Mouse (Mus musculus) cerebellum, postnatal 14 days (tissue): ENCODE measurements around the gene Ppp2r5d.

Experiments
- DNase-seq, 2 experiments: peaks; one replicate each; pipeline ENCODE4 v3.0.0; 2021; ENCODE audit warnings: mixed read lengths in 2 of 2

Ppp2r5d gene

DNA sequence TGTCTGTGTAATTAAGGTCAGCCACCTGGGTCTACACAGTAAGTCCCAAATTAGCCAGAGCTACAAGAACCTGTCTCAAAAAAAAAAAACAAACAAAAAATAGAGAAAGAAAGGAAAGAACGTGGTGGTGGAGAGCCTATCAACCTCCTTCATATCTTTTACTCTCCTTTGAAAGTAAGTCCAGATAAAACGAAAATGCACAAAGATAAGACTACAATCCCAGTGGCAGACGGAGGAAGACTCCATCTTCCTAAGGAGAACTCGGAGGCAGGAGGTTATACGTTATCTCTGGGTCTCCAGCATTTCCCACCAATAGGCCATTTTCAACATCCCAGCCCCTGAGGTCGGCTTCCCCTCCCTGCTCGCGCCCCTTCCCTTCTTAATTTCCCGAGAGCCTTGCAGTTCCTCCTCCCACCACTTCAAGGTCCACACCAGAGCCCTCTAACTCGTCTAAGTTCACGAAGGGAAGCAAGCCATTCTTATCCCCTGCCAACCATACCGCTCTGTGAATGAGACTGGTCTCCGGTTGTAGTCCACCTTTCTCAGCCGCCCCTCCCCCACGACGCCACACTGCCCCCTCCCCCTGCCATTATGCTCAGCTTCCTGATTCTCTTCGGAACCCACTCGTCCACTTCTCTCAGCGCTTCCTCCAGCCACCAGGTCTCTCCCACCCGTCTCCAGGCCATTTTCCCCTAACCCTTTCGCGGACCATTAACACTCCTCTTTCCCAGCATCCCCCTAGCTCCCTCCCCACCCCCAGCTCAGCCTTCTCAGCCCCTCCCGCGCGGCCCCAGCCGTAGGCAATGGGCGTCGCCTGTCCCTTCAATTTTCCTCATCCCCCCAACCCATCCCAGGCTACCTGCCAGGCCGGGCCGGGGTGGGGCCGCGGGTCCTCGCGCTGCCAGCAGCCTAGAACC is 24.8 kb downstream of the Ppp2r5d start:
- DNase-seq: peak; percentile 76 to 86

DNA sequence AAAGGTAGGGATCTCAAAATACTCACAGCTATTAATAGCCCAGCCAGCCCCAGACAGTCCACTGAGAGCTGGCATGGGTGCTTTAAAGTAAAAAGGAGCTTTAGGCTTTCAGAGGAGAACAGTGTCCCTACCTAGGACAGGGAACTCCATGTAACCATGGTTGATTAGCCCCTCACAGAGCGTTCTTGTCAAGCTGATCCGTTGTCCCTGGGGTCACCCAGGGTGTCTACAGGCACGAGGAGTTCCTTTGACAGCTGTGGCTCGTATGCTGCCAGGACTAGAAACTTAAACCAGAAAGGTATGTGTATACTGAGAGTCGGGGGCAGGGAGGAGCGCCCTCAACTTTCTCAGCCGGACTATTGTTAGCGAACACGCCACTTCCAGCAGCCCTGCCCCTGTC is 26.0 kb downstream of the Ppp2r5d start:
- no peak for DNase-seq

DNA sequence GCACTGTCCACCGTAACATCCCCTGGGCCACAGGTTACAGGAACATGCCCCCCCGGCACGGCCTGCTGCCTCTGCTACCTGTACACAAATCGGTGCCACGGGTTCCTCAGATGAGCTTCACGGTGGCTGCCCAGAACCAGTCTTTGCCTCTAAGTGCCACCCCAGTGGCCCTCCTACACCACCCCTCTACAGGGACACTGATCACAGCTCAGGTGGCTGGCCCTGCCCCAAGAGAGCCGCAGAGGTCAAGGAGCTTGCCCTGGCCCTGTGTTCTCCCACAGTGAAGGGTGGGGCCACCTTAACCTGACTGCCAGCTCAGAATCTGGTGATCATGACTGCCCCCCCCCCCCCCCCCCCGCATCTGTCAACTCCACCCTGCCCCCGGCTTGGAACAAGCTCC is 26.5 kb downstream of the Ppp2r5d start, which contains the start of gene Mea1:
Mea1 (plus strand) TSS at position 378 of the 400 bp plus-strand sequence.
- peak in 1 of 2 experiments; percentile 44 for DNase-seq

DNA sequence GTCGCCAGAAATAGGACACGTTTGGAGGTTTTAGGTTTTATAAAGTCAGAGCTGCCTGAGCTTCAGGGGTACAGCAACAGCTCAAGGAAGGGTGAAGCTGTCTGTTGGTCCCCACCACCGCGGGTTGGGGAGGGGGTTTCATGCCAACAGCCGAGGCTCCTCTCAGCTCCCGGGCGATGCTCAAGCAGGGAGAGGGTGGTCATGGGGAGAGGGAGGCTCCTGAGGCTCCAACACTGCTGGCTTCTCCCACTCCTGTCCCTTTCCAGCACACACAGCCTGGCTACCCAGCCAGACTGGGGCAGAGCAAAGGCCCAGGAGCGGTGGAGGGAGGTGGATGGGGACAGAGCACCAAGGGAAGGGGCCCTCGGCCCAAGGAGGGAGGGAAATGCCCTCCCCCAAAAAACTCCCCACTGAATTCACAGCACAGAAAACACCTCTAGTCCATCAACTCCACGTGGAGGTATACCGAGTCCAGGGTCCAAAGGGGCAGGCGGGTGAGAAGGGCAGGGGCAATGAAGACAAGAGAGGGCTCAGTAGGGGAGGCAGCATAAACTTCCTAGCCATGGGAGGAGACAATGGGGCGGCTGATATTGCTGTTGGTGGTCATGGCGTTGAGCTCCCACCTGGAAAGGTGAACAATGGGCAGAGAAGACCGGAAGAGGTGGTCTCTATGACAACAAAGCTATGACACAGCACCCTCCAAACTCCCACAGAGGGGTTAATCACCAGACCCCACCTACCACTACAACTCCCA is 30.2 kb downstream of the Ppp2r5d start:
- no peak for DNase-seq

DNA sequence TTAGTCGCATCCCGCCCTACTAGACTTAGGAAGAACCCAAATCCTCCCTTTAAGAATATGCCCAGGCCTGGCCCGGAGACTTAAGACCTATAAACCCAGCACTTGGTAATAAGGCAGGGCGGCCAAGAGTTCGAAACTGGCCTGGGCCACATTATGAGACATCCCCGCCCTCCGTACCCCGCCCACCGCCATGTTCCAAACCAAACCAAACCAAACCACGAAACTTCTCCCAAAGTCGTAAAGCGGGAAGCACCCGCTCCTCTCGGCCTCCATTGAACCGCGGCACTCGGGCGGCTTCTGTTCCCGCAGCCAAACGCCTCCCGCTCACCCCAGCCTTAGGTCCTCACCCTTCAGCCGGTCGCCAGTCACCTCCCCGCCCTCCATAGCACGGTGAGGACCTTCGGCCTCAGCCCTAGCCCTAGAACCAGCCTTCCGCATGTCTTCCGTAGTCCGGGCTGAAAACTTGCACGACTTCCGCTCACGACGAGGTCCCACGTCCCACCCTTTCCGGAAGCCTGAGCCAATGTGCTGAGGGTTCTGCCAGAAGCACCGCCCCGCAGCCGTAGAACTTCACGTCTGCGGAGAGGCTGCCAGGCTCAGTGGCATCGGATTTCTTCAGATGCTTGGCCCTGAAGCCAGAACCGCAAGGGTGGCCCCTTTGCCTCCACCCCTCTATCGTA is 30.9 kb downstream of the Ppp2r5d start, which contains the start of gene Rrp36:
Rrp36 (minus strand) TSS at position 503 of the 680 bp plus-strand sequence.
- DNase-seq: peak; percentile 91

DNA sequence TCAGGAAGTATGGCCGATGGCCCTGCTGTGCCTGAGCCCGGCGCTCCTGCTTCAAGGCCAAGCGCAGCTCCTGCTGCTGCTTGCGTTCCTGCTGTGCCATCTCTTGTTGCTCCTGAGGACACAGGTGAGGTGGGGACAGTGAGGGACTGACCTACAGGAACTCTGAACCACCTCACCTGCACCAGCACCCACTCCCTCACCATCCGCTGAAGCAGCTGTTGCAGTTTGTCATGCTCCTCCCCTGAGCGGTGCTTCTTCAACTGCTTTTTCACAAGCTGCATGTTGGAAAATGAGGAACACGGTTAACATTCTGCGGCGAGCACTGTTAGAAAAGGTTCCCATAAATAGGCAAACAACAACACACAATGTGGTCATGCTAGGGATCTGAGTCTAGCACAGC is 35.0 kb downstream of the Ppp2r5d start:
- no peak for DNase-seq

DNA sequence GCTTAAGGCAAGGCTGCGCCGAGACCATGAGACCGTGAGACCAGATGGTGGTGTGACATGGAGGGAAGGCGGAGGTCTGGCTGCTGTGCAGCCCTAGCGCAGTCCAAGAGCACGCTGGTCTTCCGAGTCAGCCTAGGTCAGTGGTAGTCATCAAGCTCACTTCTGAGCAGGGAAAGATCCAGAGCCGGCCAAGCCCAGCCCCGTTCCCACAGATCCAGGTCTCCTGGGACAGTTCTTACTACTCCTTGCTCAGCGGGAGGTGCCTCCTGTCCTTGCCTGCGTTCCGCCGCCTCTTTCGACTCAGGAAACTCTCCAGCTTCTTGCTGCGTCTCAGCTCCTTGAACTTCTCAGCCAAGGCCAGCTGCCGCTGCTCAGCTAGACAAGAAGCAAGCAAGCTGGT is 37.2 kb downstream of the Ppp2r5d start:
- no peak for DNase-seq

DNA sequence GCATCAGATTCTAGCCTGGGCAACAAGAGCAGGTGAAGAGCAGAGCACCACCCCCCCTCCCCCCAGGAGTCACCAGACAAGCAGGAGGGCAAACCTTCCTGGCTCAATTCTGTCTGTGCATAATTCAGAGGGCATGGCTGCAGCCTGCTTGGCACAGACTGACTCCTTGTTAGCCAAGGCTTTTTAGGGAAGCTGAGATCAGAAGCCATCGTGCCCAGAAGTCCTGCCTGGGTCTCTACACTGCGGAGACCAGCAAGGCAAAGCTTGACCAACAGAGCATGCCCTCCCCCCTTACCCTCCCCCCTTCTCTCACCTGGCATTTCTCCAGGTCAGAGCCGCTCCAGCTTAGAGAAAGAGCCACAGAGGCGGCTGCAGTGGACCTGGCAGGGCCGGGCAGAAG is 42.2 kb downstream of the Ppp2r5d start:
- peak; percentile 83 to 85 for DNase-seq

DNA sequence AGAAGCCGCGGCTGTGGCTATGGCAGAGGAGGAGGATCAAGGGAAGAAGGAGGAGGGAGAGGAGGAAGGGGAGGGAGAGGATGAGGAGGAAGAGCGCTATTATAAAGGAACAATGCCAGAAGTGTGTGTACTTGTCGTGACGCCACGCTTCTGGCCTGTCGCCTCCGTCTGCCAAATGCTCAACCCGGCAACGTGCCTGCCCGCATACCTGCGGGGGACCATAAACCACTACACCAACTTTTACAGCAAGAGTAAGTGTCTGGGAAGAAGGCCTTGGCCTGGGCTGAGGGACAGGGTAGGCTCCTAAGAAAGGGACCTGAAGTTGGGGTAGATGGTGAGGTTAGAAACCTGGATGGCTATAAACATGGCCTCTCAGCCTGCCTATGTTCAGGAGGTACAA is 42.9 kb downstream of the Ppp2r5d start:
- DNase-seq: peak; percentile 69 to 75

DNA sequence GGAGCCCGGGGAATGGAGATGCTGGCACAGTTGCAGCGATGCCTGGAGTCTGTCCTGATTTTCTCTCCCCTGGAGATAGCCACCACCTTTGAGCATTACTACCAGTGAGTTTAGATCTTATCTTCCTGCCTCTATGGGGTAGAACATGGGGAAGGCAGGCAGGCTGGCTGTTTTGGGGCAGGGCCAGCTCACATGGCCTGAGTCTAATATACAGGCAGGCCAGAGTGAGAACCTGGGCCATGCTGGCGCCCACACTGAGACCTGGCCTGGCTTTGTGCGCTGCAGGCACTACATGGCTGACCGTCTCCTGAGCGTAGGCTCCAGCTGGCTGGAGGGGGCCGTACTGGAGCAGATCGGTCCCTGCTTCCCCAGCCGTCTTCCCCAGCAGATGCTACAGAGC is 43.6 kb downstream of the Ppp2r5d start:
- peak; percentile 81 to 85 for DNase-seq

DNA sequence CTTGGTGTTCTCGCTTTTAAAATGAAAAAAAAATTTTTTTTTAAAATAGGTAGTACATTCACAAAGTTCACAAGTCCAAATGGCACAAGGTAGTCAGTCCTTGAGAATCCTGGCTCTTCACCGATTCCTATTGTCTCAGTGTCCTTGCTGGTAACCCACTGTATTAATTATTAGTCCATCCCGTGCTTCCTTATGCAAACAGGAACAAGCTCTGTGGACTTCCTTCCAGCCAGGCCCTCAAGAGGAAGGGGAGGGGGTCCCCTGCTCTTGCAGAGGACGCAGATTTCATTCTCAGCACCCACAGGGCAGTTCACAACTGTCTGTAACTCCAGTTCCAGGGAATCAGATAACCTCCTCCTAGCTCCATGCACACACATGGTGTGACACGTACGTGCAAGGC is 48.9 kb downstream of the Ppp2r5d start:
- no peak for DNase-seq

DNA sequence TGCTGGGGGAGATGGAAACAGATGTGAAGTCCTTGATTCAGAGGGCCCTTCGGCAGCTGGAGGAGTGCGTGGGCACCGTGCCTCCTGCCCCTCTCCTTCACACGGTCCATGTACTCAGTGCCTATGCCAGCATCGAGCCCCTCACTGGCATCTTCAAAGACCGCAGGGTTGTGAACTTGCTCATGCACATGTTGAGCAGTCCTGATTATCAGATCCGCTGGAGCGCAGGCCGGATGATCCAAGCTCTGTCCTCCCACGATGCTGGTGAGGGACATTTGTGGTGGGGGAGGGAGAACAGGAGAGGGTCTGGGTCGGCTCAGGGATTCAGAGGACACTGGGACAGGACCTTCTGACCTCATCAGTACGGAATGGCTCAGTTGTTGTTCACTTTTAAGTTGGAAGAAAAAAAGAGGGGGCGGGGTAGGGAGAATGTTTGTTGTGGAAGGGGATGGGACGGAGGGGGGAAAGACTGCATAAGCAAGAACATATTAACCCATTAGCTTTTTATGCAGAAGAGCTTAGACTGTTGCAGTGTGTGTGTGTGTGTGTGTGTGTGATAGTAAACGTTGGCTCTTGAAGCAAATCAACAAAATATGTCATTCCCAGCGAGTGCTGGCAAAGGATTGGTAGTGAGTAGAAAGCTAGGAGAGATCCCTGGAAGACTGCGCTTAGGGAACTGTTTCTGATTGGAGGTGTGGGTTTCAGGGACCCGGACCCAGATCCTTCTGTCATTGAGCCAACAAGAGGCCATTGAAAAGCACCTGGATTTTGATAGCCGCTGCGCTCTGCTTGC is 53.0 kb downstream of the Ppp2r5d start:
- DNase-seq: no peak

DNA sequence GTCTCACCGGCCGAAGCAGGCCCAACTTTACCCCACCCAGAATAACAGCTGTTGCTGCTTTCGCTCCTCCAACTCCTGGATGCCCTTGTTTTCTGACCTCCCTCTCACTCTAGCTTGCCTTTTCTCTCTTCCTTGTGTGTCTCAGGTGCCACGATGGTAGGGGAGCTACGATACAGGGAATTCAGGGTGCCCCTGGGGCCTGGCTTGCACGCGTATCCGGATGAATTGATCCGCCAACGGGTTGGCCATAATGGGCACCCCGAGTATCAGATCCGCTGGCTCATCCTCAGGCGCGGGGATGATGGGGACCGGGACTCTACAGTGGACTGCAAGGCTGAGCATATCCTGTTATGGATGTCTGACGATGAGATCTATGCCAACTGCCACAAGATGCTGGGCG is 53.6 kb downstream of the Ppp2r5d start:
- DNase-seq: peak in 1 of 2 experiments; percentile 35

DNA sequence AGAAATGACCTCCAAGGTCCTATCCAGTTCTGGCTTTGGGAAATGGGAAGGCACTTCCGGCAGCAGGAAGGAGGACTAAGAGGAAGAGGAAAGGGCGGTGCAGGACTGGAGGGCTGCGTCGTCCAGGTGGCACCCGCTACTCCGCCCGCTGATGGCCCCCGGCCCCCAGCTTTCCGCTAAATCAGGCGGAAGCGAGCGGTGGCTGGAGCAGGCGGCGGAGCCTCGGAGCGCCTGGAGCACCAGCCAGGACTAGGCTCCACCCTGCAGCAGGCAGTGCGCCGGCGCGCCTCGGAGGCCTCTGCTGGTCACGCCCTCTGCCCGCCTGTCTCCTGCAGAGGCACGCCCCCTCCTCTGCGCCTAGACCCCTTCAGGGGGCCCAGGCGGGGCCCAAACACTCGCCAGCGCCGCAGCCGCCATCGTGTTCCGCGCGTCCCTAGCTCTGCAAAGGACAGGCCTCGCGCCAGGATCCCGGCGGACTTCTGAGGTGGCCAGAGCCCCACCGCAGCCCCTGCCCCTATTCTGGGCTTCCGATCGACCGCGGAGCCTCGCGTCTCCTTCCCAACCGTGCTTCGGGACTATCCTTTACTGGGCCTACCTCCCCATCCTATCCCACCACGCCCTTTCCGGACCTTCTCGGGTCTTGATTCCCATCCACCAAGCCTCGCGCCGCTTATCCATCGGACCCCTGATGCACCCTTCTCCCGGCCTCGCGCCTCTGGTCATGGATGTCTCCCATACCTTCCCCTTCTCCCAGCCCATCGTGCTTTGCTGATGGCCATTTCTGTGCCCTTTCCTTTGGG is 54.5 kb downstream of the Ppp2r5d start, which contains the start of gene Cul7:
Cul7 (plus strand) TSS at position 106 of the 800 bp plus-strand sequence.
- peak; percentile 95 to 96 for DNase-seq

DNA sequence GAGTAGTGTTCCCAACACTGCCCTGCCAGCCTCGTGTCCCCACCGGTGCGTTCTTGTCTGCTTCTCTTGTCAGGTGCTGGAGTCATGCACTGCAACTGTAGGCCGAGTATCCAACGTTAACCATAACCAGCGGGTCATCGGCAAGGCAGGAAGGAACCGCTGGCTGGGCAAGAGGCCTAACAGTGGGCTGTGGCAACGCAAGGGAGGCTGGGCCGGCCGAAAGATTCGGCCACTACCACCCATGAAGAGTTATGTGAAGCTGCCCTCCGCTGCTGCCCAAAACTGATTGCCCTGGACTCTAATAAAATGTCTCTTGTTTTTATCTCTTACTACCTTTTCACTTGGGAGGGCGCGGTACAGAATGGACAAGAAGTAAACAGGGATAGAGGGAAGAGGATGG is 55.1 kb downstream of the Ppp2r5d start:
- no peak for DNase-seq

DNA sequence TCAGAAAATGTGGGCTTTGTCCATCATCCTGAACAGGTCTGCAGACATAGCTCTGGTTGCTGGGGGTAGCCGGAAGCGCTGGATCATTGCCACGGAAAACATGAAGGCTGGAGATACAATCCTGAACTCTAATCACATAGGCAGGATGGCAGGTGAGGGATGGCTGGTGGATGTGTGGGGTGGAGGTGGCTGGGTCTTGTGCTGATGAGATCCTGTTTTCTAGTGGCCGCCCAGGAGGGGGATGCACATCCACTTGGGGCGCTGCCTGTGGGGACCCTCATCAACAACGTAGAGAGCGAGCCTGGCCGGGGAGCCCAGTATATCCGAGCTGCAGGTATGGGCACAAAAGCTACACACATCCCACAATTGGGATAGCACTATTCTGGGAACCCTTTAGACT is 56.5 kb downstream of the Ppp2r5d start:
- DNase-seq: no peak

DNA sequence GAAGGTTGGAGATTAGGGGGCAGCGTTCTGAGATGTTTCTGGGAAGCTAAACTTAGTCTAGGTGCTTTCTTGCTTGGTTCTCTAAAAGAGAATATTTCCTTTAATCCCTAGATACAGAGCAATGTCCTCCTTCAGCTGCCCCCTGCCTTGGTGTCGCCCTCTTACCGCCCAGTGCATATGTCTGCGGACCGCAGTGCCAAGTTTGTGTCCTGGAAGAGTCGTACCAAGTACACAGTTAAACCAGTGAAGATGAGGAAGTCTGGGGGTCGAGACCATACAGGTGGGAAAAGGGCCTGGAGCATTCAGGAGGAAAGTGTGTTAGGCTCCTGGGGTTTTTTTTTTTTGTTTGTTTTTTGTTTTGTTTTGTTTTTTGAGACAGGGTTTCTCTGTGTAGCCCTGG is 57.6 kb downstream of the Ppp2r5d start:
- no peak for DNase-seq

DNA sequence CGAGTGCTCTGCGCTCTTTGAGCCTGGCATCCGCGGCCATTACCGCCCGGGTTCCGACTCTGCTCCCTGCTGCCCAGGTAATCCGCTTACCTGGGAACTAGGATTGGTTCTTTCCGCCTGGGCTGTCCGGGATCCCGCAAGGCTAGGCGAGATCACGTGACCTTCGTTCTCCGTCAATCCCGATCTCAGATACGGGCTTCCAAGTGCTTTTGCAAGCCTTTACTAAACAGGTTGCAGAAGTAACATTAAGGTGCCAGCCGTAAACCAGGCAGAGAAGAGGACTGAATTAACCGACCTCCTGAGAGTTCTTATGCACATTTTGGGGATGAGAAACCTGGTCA is 58.6 kb downstream of the Ppp2r5d start:
- no peak for DNase-seq

DNA sequence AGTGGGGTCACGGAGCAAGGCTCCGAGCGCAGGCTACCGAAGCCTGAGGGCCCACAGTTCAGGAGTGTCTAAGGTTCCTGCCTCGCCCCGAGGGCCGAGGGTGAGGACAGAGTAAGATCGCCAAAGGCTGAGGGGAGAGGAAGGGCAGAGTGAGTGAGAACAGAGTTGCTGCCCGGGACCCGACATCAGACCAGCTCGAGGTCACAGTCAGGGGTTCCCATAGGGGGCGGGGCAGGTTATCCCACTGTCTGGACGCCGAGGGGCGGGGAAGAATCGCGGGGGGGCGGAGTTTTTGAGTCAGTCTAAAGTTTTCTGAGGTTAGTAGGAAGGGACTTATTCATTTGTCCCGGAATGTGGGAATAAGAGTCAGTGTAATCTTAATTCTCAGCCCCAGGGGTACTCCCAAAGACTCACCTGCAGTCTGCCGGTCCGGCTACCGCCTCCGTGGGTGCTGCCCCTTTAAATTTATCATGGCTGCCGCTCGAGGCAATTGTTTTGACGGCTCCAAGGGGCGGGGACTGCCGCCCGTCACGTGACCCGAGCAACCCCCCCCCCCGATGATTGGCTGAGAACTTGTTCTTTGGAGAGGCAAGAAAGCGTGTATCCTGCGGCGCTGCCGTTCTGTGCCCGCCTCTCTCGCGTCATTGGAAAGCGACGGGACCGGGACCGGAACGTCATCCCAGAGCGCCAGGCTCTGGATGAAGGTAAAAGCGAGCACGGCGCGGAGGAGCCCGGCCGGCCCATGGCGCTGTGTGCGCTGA is 59.2 kb downstream of the Ppp2r5d start, which contains the start of the genes Klc4 and Mrpl2:
Klc4 (minus strand) TSS at position 462 of the 761 bp plus-strand sequence.
Mrpl2 (plus strand) TSS at position 669 of the 761 bp plus-strand sequence.
- DNase-seq: peak; percentile 100

DNA sequence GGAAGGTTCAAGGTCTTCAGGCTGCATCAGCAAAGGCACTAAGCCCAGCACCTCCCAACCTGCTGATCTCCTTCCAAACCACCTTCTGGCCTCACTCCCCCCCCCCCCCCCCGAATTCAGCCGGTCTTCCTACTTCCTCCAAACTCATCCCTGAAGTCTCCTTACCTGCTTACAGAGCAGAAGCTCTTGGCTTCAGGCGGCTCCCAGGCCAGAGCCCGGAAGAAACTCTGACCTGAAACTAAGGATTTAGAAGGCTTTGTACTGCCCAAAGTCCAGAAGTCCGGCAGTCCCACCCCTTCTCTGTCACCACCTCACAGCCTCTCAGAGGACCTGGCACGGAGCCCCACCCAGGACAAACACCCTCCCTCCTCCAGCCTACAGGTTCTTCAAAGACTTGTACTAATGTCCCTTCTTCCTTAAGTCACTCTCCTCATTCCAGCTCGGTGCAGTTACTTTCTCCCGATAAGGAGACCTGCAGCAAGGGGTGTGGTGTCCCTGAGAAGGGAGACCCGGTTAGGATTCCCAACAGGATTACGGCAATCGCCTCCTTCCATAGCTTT is 59.9 kb downstream of the Ppp2r5d start:
- peak; percentile 60 to 76 for DNase-seq
